Mouse (Mus musculus) G1E (cell line): ENCODE measurements around the gene Gm20489.

Experiments used
- CTCF ChIP-seq: IDR thresholded peaks from 2 replicates; pipeline ENCODE4 v1.5.1; 2012; ENCODE audit warnings: low read depth, low read length, inconsistent platforms, mixed read lengths
- GATA1 ChIP-seq: IDR thresholded peaks from 2 replicates; pipeline ENCODE4 v1.6.1; 2012; ENCODE audit warnings: borderline replicate concordance, low read length, inconsistent platforms, mixed read lengths

DNA sequence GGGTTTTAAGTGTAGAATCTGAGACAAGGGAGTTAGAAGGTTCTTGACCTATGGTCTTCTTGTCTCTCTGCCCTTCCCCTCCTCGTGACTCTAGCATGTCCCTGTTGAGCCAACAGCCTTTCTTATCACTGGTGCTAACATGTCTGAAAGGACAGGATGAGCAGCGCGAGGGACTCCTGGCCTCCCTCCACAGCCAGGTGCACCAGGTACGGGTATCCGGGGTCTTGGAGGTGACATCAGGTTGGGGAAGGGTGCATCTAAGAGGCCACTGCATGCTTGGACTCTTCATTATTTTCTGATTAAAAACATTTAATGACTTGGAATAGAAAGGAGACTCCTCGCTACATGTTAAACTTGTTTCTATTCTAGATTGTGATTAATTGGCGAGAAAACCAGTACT lies 20.2 kb upstream of the Gm20489 start:
- no peak for TF ChIP-seq CTCF
- TF ChIP-seq GATA1, result no peak
